Mouse (Mus musculus) cortical plate, adult 2 months (tissue): ENCODE measurements around the gene Xpot.

Experiments
- CTCF ChIP-seq: fragments of 200-500 bp; IDR thresholded peaks from 2 replicates; pipeline ENCODE4 v1.5.1; 2011; ENCODE audit warnings: mild to moderate bottlenecking, control low read depth, low read length; ENCODE audit not compliant: insufficient read depth; ENCODE audit errors: extremely low read depth
- POLR2A ChIP-seq: fragments of 200-500 bp; IDR thresholded peaks from 2 replicates; pipeline ENCODE4 v1.6.1; 2011; ENCODE audit warnings: mild to moderate bottlenecking, low read length, control low read depth; ENCODE audit not compliant: insufficient read depth; ENCODE audit errors: extremely low read depth

GRCm38 (mm10) chr10:121665631-121666145, 39.6 kb upstream of the Xpot start:
- no peak for TF ChIP-seq POLR2A
- TF ChIP-seq CTCF = no peak
